Mouse (Mus musculus) limb, embryonic 11.5 days (tissue): Measurements from ENCODE around the gene Pdk2. TPM values are rescaled to one million over a fixed set of nuclear protein-coding genes. Genes with fewer than 3 reads are reported as not detected.

Experiments used
- ATAC-seq: fragments of 200-750 bp; cut with Nextera tagmentation; 2 replicates; pipeline ENCODE4 v1.8.0; 2017; ENCODE audit warnings: low read depth; ENCODE audit not compliant: insufficient number of reproducible peaks, low FRiP score, low TSS enrichment
- DNase-seq: peaks from one replicate; pipeline ENCODE4 v3.0.0-alpha.2; 2015; ENCODE audit warnings: low spot score
- H3K27ac ChIP-seq: fragments of 300-500 bp; sonication (generic); replicated peaks from 2 replicates; pipeline ENCODE4 v1.5.1; 2014; ENCODE audit warnings: low read depth, mild to moderate bottlenecking, low read length
- H3K27me3 ChIP-seq: fragments of 300-500 bp; sonication (generic); 2 replicates; pipeline ENCODE4 v1.6.1; 2014; ENCODE audit warnings: mild to moderate bottlenecking, low read length, mixed read lengths; ENCODE audit not compliant: control insufficient read depth, insufficient read depth
- H3K36me3 ChIP-seq: fragments of 300-500 bp; sonication (generic); 2 replicates; pipeline ENCODE4 v1.6.1; 2014; ENCODE audit warnings: mild to moderate bottlenecking, low read length, moderate library complexity, mixed read lengths; ENCODE audit not compliant: control insufficient read depth, insufficient read depth
- H3K4me1 ChIP-seq: fragments of 300-500 bp; sonication (generic); 2 replicates; pipeline ENCODE4 v1.6.1; 2014; ENCODE audit warnings: low read length, mixed read lengths; ENCODE audit not compliant: control insufficient read depth, insufficient read depth
- H3K4me2 ChIP-seq: fragments of 300-500 bp; sonication (generic); 2 replicates; pipeline ENCODE4 v1.6.1; 2014; ENCODE audit warnings: low read depth, mild to moderate bottlenecking, moderate library complexity; ENCODE audit not compliant: severe bottlenecking
- H3K4me3 ChIP-seq: fragments of 300-500 bp; sonication (generic); 2 replicates; pipeline ENCODE4 v1.5.1; 2014; ENCODE audit warnings: low read depth, low read length
- H3K9ac ChIP-seq: fragments of 300-500 bp; sonication (generic); 2 replicates; pipeline ENCODE4 v1.6.1; 2014; ENCODE audit warnings: mild to moderate bottlenecking, low read length
- H3K9me3 ChIP-seq: fragments of 300-500 bp; sonication (generic); 2 replicates; pipeline ENCODE4 v1.6.1; 2016; ENCODE audit warnings: low read length; ENCODE audit not compliant: control insufficient read depth
- WGBS: fragments of 180-500 bp; shearing (Covaris S2); extraction: QIAGEN DNeasy Blood & Tissue Kit; methylation state at CpG from one replicate; pipeline ENCODE4 v1.1.7; 2014; 5-methylcytosine and 5-hydroxymethylcytosine counted together
- polyA plus RNA-seq: library from polyadenylated mRNA; unstranded; fragments of >200 nt; fragmentation: Nextera tagmentation; extraction: Ambion mirVana; gene quantifications from 2 replicates; pipeline ENCODE4 v1.2.1, GENCODE M21; 2014

The Pdk2 gene
- polyA plus RNA-seq, 1 experiment from 2014 or later: 19.3 TPM

GRCm38 (mm10) chr11:95074694-95075093 is 33.5 kb upstream of the Pdk2 start:
- ATAC-seq (no peak), DNase-seq (no peak)
- no peak overlapping the region for H3K4me2 ChIP-seq
- no peaks in the 10 kb centered on the region for H3K36me3 ChIP-seq
- peaks cover 10% of the 10 kb centered on the region; the same call in 1 of the 2 replicates for H3K4me1 ChIP-seq
- H3K27me3 ChIP-seq: peaks cover 39% of the 10 kb centered on the region
- no peak overlapping the region for H3K9ac ChIP-seq
- 65% methylated on average over 4 of the region's 4 CpGs for WGBS
- H3K4me3 ChIP-seq: 0 out of 2 replicates have a peak overlapping the region, but pooled peaks have one; percentile 3
- H3K9me3 ChIP-seq: no peaks in the 10 kb centered on the region
- no peak overlapping the region; the same call in 1 of the 2 replicates for H3K27ac ChIP-seq

GRCm38 (mm10) chr11:95073835-95074234 is 32.7 kb upstream of the Pdk2 start:
- H3K4me1 ChIP-seq: peaks cover 10% of the 10 kb centered on the region; the same call in 1 of the 2 replicates

DNA sequence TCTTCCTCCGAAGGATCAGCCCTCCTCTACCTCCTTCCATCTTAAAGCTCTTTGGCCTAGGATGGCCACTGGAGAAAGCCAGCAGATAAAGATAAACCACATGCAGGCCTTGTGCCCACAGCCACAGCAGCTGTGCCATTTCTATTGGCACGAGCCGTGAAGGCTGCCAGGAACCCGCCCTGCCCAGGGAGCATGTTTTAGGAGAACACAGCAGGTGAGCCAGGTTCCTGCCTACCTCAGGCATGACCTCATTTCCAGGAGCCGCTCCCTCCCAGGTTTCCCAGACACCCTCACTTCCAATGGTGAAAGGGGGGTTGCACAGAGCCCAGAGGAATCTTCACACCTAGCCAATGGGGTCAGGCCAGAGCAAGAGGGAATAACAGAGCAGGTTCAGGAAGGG is 31.6 kb upstream of the Pdk2 start:
- Histone ChIP-seq H3K36me3 (no peaks in the 10 kb centered on the region), H3K4me1 (peaks cover 10% of the 10 kb centered on the region; the same call in 1 of the 2 replicates), H3K4me2 (no peak overlapping the region), H3K27me3 (peaks cover 37% of the 10 kb centered on the region), H3K9me3 (no peaks in the 10 kb centered on the region), H3K4me3 (no peak overlapping the region), H3K9ac (no peak overlapping the region), H3K27ac (no peak overlapping the region)
- ATAC-seq: no peak
- 66% methylated on average over 5 of the region's 5 CpGs for WGBS
- DNase-seq: no peak

More at GRCm38 (mm10) chr11:95073835-95074234, 32.7 kb upstream of the Pdk2 start:
- Histone ChIP-seq H3K4me3 (no peak overlapping the region), H3K27ac (no peak overlapping the region), H3K27me3 (peaks cover 39% of the 10 kb centered on the region), H3K4me2 (no peak overlapping the region), H3K9me3 (no peaks in the 10 kb centered on the region), H3K9ac (no peak overlapping the region), H3K36me3 (no peaks in the 10 kb centered on the region)
- DNase-seq: no peak
- ATAC-seq: no peak
- WGBS: 67% methylated on average over 4 of the region's 4 CpGs

GRCm38 (mm10) chr11:95072136-95072535 is 31.0 kb upstream of the Pdk2 start:
- H3K4me1 ChIP-seq: peaks cover 10% of the 10 kb centered on the region; the same call in 1 of the 2 replicates
- no peaks in the 10 kb centered on the region for H3K9me3 ChIP-seq
- H3K9ac ChIP-seq: no peak overlapping the region
- ATAC-seq (no peak), DNase-seq (no peak)
- H3K36me3 ChIP-seq: no peaks in the 10 kb centered on the region
- H3K27me3 ChIP-seq: peaks cover 31% of the 10 kb centered on the region
- 80% methylated on average over 8 of the region's 8 CpGs for WGBS
- no peak overlapping the region for H3K27ac ChIP-seq
- H3K4me2 ChIP-seq: no peak overlapping the region
- no peak overlapping the region for H3K4me3 ChIP-seq

GRCm38 (mm10) chr11:95071266-95071665 is 30.1 kb upstream of the Pdk2 start:
- H3K27ac ChIP-seq: no peak overlapping the region
- H3K4me2 ChIP-seq: no peak overlapping the region
- 61% methylated on average over 7 of the region's 7 CpGs for WGBS
- H3K27me3 ChIP-seq: peaks cover 23% of the 10 kb centered on the region
- H3K4me3 ChIP-seq: no peak overlapping the region
- no peaks in the 10 kb centered on the region for H3K36me3 ChIP-seq
- peaks cover 10% of the 10 kb centered on the region; the same call in 1 of the 2 replicates for H3K4me1 ChIP-seq
- DNase-seq (no peak), ATAC-seq (no peak)
- H3K9me3 ChIP-seq: no peaks in the 10 kb centered on the region
- no peak overlapping the region for H3K9ac ChIP-seq

DNA sequence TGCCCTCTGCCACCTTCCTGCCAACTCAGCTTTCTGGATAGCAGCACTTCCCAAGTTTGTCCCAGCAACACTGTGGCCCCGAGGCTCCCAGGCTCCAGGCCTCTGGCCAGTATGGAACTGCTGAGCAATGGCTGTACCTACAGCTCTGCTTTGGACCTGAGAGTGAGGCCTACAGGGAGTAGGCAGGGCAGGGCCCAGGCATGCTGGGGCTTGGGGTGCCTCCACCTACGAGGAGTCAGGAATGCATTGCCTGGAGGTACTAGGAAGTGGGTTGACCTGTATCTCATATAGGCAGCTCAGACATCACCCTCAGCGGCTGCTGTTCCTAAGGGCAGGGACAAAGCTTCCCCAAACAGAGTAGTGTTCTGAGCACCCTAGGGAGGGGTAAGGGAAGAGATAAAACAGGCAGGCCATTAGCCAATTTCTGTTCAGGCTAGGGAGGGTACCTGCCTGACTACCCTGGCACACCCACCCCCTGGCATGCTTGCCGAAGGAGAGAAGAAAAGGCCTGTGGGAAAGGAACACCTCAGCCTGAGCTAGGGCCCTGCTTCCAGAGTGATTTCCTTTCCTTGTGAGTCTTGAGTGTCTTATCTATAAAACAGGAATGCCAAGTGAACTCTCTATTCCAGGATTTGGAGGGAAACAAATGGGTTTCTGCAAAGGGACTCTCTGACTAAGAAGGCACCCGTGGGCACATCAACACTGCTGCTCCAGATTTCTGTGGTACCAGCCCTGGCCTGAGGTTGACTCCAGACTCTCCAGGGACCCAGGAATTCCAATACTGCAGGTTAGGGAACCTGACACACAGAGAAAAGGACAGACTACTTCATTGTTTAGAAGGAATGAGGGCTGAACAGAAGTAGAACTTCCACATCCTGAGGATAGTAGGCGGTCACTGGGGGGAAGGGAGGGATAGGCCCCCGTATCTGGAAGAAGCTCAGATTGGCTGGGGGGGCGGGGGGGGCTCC is 29.3 kb upstream of the Pdk2 start:
- Histone ChIP-seq H3K27me3 (peaks cover 15% of the 10 kb centered on the region), H3K9ac (no peak overlapping the region), H3K9me3 (no peaks in the 10 kb centered on the region), H3K4me2 (no peak overlapping the region), H3K36me3 (no peaks in the 10 kb centered on the region), H3K4me1 (0 out of 2 replicates have a peak, but pooled peaks cover 3% of the 10 kb centered on the region), H3K4me3 (no peak overlapping the region), H3K27ac (no peak overlapping the region)
- no peak for DNase-seq
- 76% methylated on average over 8 of the region's 8 CpGs for WGBS
- no peak for ATAC-seq

GRCm38 (mm10) chr11:95069226-95069957 is 28.2 kb upstream of the Pdk2 start:
- H3K36me3 ChIP-seq: no peaks in the 10 kb centered on the region
- H3K27ac ChIP-seq: no peak overlapping the region
- no peaks in the 10 kb centered on the region for H3K4me1 ChIP-seq
- ATAC-seq (no peak), DNase-seq (no peak)
- H3K4me2 ChIP-seq: no peak overlapping the region
- no peak overlapping the region for H3K4me3 ChIP-seq
- no peak overlapping the region for H3K9ac ChIP-seq
- WGBS: 84% methylated on average over 10 of the region's 10 CpGs
- no peaks in the 10 kb centered on the region for H3K9me3 ChIP-seq
- peaks cover 5% of the 10 kb centered on the region for H3K27me3 ChIP-seq

DNA sequence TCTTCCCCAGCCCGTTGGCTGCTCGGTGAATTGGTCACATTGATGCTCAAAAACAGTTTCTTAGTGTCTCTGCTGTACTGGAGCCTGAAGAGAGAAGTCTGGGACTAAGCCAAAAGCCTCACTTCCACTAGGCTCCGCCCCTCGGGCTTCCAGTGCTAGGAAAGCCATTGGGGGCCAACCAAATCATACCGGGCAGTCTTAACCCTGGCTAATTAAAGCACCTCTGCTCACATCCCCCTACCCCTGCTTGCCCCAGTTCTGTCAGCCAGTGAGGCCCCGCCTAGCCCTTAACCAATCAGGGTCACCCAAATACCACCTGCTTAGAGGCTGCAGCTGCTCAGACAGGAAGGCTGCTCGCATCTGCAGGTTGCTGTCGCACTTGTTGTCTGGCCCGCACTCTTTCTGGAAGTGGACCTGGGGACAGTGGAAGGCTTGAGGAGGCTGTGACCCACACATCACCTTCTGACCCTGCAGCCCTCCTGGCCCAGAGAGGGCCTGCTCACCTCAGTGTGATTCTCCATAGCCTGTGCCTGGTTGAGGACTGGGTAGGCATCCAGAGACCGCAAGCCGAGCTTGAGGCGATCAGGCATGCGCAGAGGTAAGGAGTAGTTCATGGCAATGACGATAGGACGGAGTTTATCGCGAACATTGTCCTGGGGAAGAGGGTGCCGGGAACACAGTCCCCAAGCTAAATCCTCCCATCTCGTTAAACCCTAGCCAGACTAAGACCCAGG is 15.8 kb upstream of the Pdk2 start:
- DNase-seq (peak; percentile 35), ATAC-seq (0 out of 2 replicates have a peak, but pooled peaks have one; percentile 37)
- Histone ChIP-seq H3K27ac (no peak overlapping the region), H3K36me3 (no peaks in the 10 kb centered on the region), H3K4me2 (peak overlapping the region; percentile 33), H3K9me3 (no peaks in the 10 kb centered on the region), H3K4me3 (no peak overlapping the region), H3K27me3 (no peaks in the 10 kb centered on the region), H3K4me1 (peaks cover 5% of the 10 kb centered on the region; the same call in 1 of the 2 replicates), H3K9ac (no peak overlapping the region; the same call in 1 of the 2 replicates)
- 28% methylated on average over 19 of the region's 19 CpGs for WGBS
